Mouse (Mus musculus) T-cell, adult 2 months (primary cell): ENCODE results near the gene Tmc5.
A peak's percentile ranks its signal among the peaks of the same experiment; 100 is the strongest.

Source experiments
- DNase-seq: peaks from one replicate; pipeline ENCODE4 v3.0.0; 2022; ENCODE audit warnings: low spot score

Gene Tmc5

GRCm38 (mm10) chr7:118610721-118611120, 13.6 kb downstream of the Tmc5 start:
- no peak for DNase-seq

GRCm38 (mm10) chr7:118611185-118611749, 14.2 kb downstream of the Tmc5 start:
- DNase-seq: no peak

GRCm38 (mm10) chr7:118611933-118612332, 14.8 kb downstream of the Tmc5 start:
- DNase-seq: no peak

- no peak for DNase-seq
These were observed 17.0 kb downstream of the Tmc5 start for GRCm38 (mm10) chr7:118614076-118614475.

- no peak for DNase-seq
These were observed 21.0 kb downstream of the Tmc5 start for GRCm38 (mm10) chr7:118618104-118618503.

- DNase-seq: no peak
These were observed 23.3 kb downstream of the Tmc5 start for GRCm38 (mm10) chr7:118620243-118620906.

- no peak for DNase-seq
These were observed 24.0 kb downstream of the Tmc5 start for GRCm38 (mm10) chr7:118621094-118621493.

GRCm38 (mm10) chr7:118627550-118628298, 30.6 kb downstream of the Tmc5 start:
- no peak for DNase-seq

GRCm38 (mm10) chr7:118633094-118633493, 36.0 kb downstream of the Tmc5 start:
- no peak for DNase-seq

- DNase-seq: no peak
These were observed 36.9 kb downstream of the Tmc5 start for GRCm38 (mm10) chr7:118633951-118634350.

- no peak for DNase-seq
These were observed 40.4 kb downstream of the Tmc5 start for GRCm38 (mm10) chr7:118637466-118637865.

- DNase-seq: no peak
These were observed 49.1 kb downstream of the Tmc5 start for GRCm38 (mm10) chr7:118646237-118646636.

GRCm38 (mm10) chr7:118649328-118649727, 52.2 kb downstream of the Tmc5 start:
- no peak for DNase-seq

- no peak for DNase-seq
These were observed 53.0 kb downstream of the Tmc5 start for GRCm38 (mm10) chr7:118650119-118650518.

- DNase-seq: no peak
These were observed 53.8 kb downstream of the Tmc5 start for GRCm38 (mm10) chr7:118650891-118651290.

GRCm38 (mm10) chr7:118652572-118653295, 55.6 kb downstream of the Tmc5 start:
- DNase-seq: no peak

- no peak for DNase-seq
These were observed 59.6 kb downstream of the Tmc5 start for GRCm38 (mm10) chr7:118656730-118657129.

GRCm38 (mm10) chr7:118667773-118668172, 70.7 kb downstream of the Tmc5 start:
- DNase-seq: no peak

- DNase-seq: no peak
These were observed 73.0 kb downstream of the Tmc5 start for GRCm38 (mm10) chr7:118670142-118670541.

GRCm38 (mm10) chr7:118676826-118677225, 79.7 kb downstream of the Tmc5 start:
- no peak for DNase-seq

GRCm38 (mm10) chr7:118688199-118688598, 91.1 kb downstream of the Tmc5 start:
- DNase-seq: peak; percentile 35

GRCm38 (mm10) chr7:118689088-118689487, 92.0 kb downstream of the Tmc5 start:
- no peak for DNase-seq

GRCm38 (mm10) chr7:118691287-118691686, 94.2 kb downstream of the Tmc5 start:
- DNase-seq: no peak
